Mouse (Mus musculus) adrenal gland, adult (tissue): ENCODE measurements at regions not wholly inside any gene's neighbourhood (a gene's known extent, or its start where the extent isn't known, plus 50 kb on each side); places are given as distances from the start of the nearest gene placed in this dataset.

Experiments used
- DNase-seq, 2 experiments: peaks; one replicate each; pipeline ENCODE4 v3.0.0; 2022 to 2023; ENCODE audit warnings: low spot score in 1 of 2; ENCODE audit not compliant: inconsistent age in 2 of 2

GRCm38 (mm10) chr9:100266528-100267387 lies 219.8 kb downstream of the Il20rb start:
- DNase-seq: no peak

GRCm38 (mm10) chr9:100252409-100252808 lies 234.2 kb downstream of the Il20rb start:
- DNase-seq: no peak
